Mouse (Mus musculus): Measurements from ENCODE around the gene 4933430I17Rik. TPM values are rescaled to one million over a fixed set of nuclear protein-coding genes. Genes with fewer than 3 reads are reported as not detected.
A peak's percentile ranks its signal among the peaks of the same experiment; 100 is the strongest.
"Not testable (repeated sequence)": the region's sequence is repeated elsewhere in the genome, so short reads cannot be mapped to it uniquely, and the experiment has no call there.

The 4933430I17Rik gene
- total RNA-seq (2015; ENCODE audit: low replicate concordance) (not detected in 2 replicates), total RNA-seq (2017; ENCODE audit: low replicate concordance) (0.90 TPM in 1 of 2 replicates, not detected in the other)

- peak; percentile 91 for ATAC-seq (replicated peaks; ENCODE audit: low FRiP score, poor library complexity, severe bottlenecking)
These were observed at the start of gene 4933430I17Rik, which contains the start of gene Pole3 for GRCm38 (mm10) chr4:62524651-62525488. 4933430I17Rik (plus strand) TSS chr4:62525369. Pole3 (minus strand) TSS chr4:62525068.

- no peak for ATAC-seq (replicated peaks; ENCODE audit: low FRiP score, poor library complexity, severe bottlenecking)
These were observed 49.4 kb upstream of the 4933430I17Rik start for GRCm38 (mm10) chr4:62475793-62476192.

- no peak for ATAC-seq (replicated peaks; ENCODE audit: low FRiP score, poor library complexity, severe bottlenecking)
These were observed 47.5 kb upstream of the 4933430I17Rik start for GRCm38 (mm10) chr4:62477542-62478244.

GRCm38 (mm10) chr4:62479593-62479936 lies 45.6 kb upstream of the 4933430I17Rik start:
- ATAC-seq (replicated peaks; ENCODE audit: low FRiP score, poor library complexity, severe bottlenecking), result not testable (repeated sequence)

- ATAC-seq (replicated peaks; ENCODE audit: low FRiP score, poor library complexity, severe bottlenecking), result peak; percentile 69
These were observed 45.0 kb upstream of the 4933430I17Rik start, which contains the start of gene Bspry for GRCm38 (mm10) chr4:62479937-62480708. Bspry (plus strand) TSS chr4:62480053.

GRCm38 (mm10) chr4:62480709-62481605 lies 44.2 kb upstream of the 4933430I17Rik start:
- ATAC-seq (replicated peaks; ENCODE audit: low FRiP score, poor library complexity, severe bottlenecking), result no peak

GRCm38 (mm10) chr4:62484928-62485327 lies 40.2 kb upstream of the 4933430I17Rik start:
- ATAC-seq (replicated peaks; ENCODE audit: low FRiP score, poor library complexity, severe bottlenecking), result no peak

- peak; percentile 83 for ATAC-seq (replicated peaks; ENCODE audit: low FRiP score, poor library complexity, severe bottlenecking)
These were observed 39.6 kb upstream of the 4933430I17Rik start for GRCm38 (mm10) chr4:62485450-62486161.

GRCm38 (mm10) chr4:62486162-62486696 lies 38.9 kb upstream of the 4933430I17Rik start:
- ATAC-seq (replicated peaks; ENCODE audit: low FRiP score, poor library complexity, severe bottlenecking), result 0 out of 2 replicates have a peak, but pooled peaks have one; percentile 2

- ATAC-seq (replicated peaks; ENCODE audit: low FRiP score, poor library complexity, severe bottlenecking), result no peak
These were observed 38.0 kb upstream of the 4933430I17Rik start for GRCm38 (mm10) chr4:62487172-62487571.

- no peak for ATAC-seq (replicated peaks; ENCODE audit: low FRiP score, poor library complexity, severe bottlenecking)
These were observed 37.3 kb upstream of the 4933430I17Rik start for GRCm38 (mm10) chr4:62487914-62488313.

GRCm38 (mm10) chr4:62492682-62493081 lies 32.5 kb upstream of the 4933430I17Rik start:
- no peak for ATAC-seq (replicated peaks; ENCODE audit: low FRiP score, poor library complexity, severe bottlenecking)

GRCm38 (mm10) chr4:62494230-62494629 lies 30.9 kb upstream of the 4933430I17Rik start:
- no peak for ATAC-seq (replicated peaks; ENCODE audit: low FRiP score, poor library complexity, severe bottlenecking)

- no peak for ATAC-seq (replicated peaks; ENCODE audit: low FRiP score, poor library complexity, severe bottlenecking)
These were observed 29.2 kb upstream of the 4933430I17Rik start for GRCm38 (mm10) chr4:62495946-62496345.

GRCm38 (mm10) chr4:62496815-62497214 lies 28.4 kb upstream of the 4933430I17Rik start:
- no peak for ATAC-seq (replicated peaks; ENCODE audit: low FRiP score, poor library complexity, severe bottlenecking)

GRCm38 (mm10) chr4:62500799-62501198 lies 24.4 kb upstream of the 4933430I17Rik start:
- ATAC-seq (replicated peaks; ENCODE audit: low FRiP score, poor library complexity, severe bottlenecking), result no peak

- no peak for ATAC-seq (replicated peaks; ENCODE audit: low FRiP score, poor library complexity, severe bottlenecking)
These were observed 23.6 kb upstream of the 4933430I17Rik start for GRCm38 (mm10) chr4:62501534-62501933.

Data from erythroid progenitor cell, adult 5-6 weeks (primary cell).